Mouse (Mus musculus) limb, embryonic 13.5 days (tissue): Measurements from ENCODE around the gene Frem2. TPM values are rescaled to one million over a fixed set of nuclear protein-coding genes. Genes with fewer than 3 reads are reported as not detected.

Experiments used
- ATAC-seq: fragments of 200-750 bp; cut with Nextera tagmentation; 2 replicates; pipeline ENCODE4 v1.8.0; 2017; ENCODE audit warnings: low read depth, moderate number of reproducible peaks, moderate TSS enrichment; ENCODE audit not compliant: low FRiP score
- H3K27ac ChIP-seq: fragments of 300-500 bp; sonication (generic); 2 replicates; pipeline ENCODE4 v1.5.1; 2015; ENCODE audit warnings: inconsistent platforms, mild to moderate bottlenecking, moderate library complexity
- H3K27me3 ChIP-seq: fragments of 300-500 bp; sonication (generic); 2 replicates; pipeline ENCODE4 v1.6.1; 2015; ENCODE audit warnings: mild to moderate bottlenecking, inconsistent platforms
- H3K36me3 ChIP-seq: fragments of 300-500 bp; sonication (generic); 2 replicates; pipeline ENCODE4 v1.6.1; 2015; ENCODE audit warnings: inconsistent platforms, mild to moderate bottlenecking, moderate library complexity
- H3K4me1 ChIP-seq: fragments of 300-500 bp; sonication (generic); 2 replicates; pipeline ENCODE4 v1.6.1; 2015; ENCODE audit warnings: inconsistent platforms
- H3K4me2 ChIP-seq: fragments of 300-500 bp; sonication (generic); replicated peaks from 2 replicates; pipeline ENCODE4 v1.6.1; 2015; ENCODE audit warnings: inconsistent platforms, mild to moderate bottlenecking, moderate library complexity
- H3K4me3 ChIP-seq: fragments of 300-500 bp; sonication (generic); 2 replicates; pipeline ENCODE4 v1.5.1; 2015; ENCODE audit warnings: moderate library complexity, mild to moderate bottlenecking, inconsistent platforms
- H3K9ac ChIP-seq: fragments of 300-500 bp; sonication (generic); 2 replicates; pipeline ENCODE4 v1.6.1; 2015; ENCODE audit warnings: mild to moderate bottlenecking, inconsistent platforms
- H3K9me3 ChIP-seq: fragments of 300-500 bp; sonication (generic); 2 replicates; pipeline ENCODE4 v1.6.1; 2016; ENCODE audit warnings: inconsistent platforms
- WGBS: fragments of 180-500 bp; shearing (Covaris S2); methylation state at CpG from one replicate; pipeline ENCODE4 v1.1.7; 2015; 5-methylcytosine and 5-hydroxymethylcytosine counted together
- polyA plus RNA-seq: library from polyadenylated mRNA; unstranded; fragments of >200 nt; fragmentation: Nextera tagmentation; extraction: Ambion mirVana; gene quantifications from 2 replicates; pipeline ENCODE4 v1.2.1, GENCODE M21; 2015

The Frem2 gene
- polyA plus RNA-seq, 1 experiment from 2014 or later: 6.8 TPM

DNA sequence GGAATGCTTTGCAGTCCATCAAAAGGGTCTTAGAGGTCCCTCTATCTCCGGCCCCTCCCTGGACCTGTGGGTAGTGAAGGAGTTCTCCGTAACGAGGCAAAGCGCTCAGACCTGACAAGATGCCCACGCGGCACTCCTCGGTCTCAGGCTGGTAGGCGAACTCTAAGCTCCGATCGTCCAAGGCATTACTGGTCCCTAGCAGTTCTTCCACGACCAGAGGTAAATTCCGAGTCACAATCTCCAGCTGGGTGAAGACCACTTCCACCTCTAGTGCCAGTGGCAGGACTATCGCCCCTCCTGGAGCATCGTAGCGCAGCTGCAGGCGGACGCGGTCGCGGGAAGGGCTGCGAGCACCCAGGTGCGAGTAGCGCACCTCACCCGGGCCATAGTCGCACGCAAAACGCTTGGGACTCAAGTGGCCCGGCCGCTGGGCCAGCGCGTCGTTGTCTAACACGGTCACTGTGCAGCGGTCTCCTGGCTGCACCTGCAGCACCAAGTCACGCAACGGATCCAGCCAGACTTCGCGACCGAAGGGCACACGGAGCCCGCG, 752 bp downstream of the Frem2 start:
- H3K27me3 ChIP-seq: peaks cover 35% of the 10 kb centered on the region

DNA sequence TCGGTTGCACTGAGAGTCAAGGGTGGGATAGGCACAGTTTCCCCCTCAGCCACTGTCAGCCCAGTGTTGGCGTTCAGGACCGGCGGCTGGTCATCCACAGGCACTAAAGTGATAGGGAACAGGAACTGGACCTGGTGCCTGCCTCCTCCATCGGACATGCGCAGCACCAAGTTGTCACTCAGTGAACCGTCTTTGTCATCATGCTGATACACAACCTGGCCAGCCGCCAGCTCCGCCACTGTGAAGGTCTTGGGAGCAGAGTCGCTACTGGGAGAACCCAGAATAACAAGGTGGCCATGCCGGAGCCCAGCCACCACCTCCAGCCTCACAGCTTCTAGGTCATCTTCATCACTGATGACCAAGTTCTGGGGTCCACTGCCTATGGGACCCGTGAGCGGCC, 1.8 kb downstream of the Frem2 start:
- ATAC-seq: no peak
- Histone ChIP-seq H3K4me3 (peak overlapping the region; percentile 62; the same call in 1 of the 2 replicates), H3K4me2 (peak overlapping the region; percentile 99), H3K9me3 (peaks cover 27% of the 10 kb centered on the region), H3K36me3 (peaks cover 24% of the 10 kb centered on the region), H3K4me1 (peaks cover 27% of the 10 kb centered on the region), H3K27me3 (peaks cover 35% of the 10 kb centered on the region), H3K27ac (no peak overlapping the region), H3K9ac (no peak overlapping the region)
- 86% methylated on average over 13 of the region's 13 CpGs for whole genome bisulfite sequencing

More for the DNA sequence above, 752 bp downstream of the Frem2 start:
- peaks cover 24% of the 10 kb centered on the region for H3K36me3 ChIP-seq
- H3K27ac ChIP-seq: peak overlapping the region; percentile 44; the same call in 1 of the 2 replicates
- peak overlapping the region; percentile 68 for H3K9ac ChIP-seq
- peak overlapping the region; percentile 62 for H3K4me3 ChIP-seq
- peak overlapping the region; percentile 99 for H3K4me2 ChIP-seq
- peaks cover 26% of the 10 kb centered on the region for H3K4me1 ChIP-seq
- ATAC-seq: peak; percentile 4; the same call in 1 of the 2 replicates
- peaks cover 27% of the 10 kb centered on the region for H3K9me3 ChIP-seq
- under 1% methylated on average over 42 of the region's 42 CpGs for WGBS

- Histone ChIP-seq H3K27me3 (peaks cover 7% of the 10 kb centered on the region), H3K36me3 (peaks cover 24% of the 10 kb centered on the region), H3K4me2 (peak overlapping the region; percentile 42), H3K27ac (peak overlapping the region; percentile 22; the same call in 1 of the 2 replicates), H3K9me3 (peaks cover 24% of the 10 kb centered on the region), H3K4me3 (peak overlapping the region; percentile 5; the same call in 1 of the 2 replicates), H3K9ac (no peak overlapping the region; the same call in 1 of the 2 replicates), H3K4me1 (peaks cover 6% of the 10 kb centered on the region)
- WGBS: 8% methylated on average over 8 of the region's 8 CpGs
- ATAC-seq: peak; percentile 36; the same call in 1 of the 2 replicates
Measured at GRCm38 (mm10) chr3:53650003-53650748, 7.0 kb downstream of the Frem2 start.

DNA sequence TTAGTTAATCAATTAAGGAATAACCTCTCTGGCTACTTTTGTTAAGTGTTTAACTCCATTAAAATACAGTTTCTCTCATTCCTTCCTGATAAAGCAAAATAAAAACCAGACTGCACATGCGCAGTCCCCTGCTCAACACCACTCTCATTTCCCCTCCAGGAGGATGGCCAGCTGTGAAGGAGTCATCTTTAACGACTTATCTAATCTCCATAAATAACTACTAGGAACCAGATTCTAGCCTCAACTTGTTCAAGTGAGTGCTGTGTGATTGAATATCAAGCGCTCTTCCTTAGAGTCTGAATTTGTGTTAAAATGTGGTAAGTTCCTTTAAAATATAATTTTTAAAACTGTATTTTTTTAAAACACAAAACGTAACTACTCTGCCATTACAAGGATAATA, 7.7 kb downstream of the Frem2 start:
- Histone ChIP-seq H3K27ac (no peak overlapping the region), H3K9ac (no peak overlapping the region)

DNA sequence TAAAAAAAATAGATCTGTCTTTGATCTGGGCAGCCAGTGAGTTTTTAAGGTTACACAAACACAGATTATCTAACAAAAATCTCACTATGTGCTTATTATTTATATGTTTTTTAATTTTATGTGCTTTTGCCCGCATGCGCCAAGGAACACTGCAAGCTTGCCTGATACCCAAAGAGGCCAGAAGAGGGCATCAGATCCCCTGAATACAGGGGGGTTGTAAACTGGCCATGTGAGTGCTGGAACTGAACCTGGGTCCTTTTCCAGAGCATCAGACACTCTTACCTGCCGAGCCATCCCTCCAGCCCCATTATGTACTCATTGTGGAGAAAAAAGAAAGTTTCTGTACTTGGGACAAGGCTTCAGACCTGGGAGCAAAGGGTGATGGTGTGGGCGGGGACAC, 8.3 kb downstream of the Frem2 start:
- no peak overlapping the region for H3K4me3 ChIP-seq
- 82% methylated on average over 4 of the region's 4 CpGs for WGBS
- no peak for ATAC-seq
- no peak overlapping the region for H3K4me2 ChIP-seq
- H3K9me3 ChIP-seq: peaks cover 11% of the 10 kb centered on the region
- no peaks in the 10 kb centered on the region for H3K27me3 ChIP-seq
- no peak overlapping the region for H3K9ac ChIP-seq
- no peak overlapping the region for H3K27ac ChIP-seq
- peaks cover 11% of the 10 kb centered on the region for H3K36me3 ChIP-seq
- peaks cover 6% of the 10 kb centered on the region for H3K4me1 ChIP-seq

More for the DNA sequence above, 7.7 kb downstream of the Frem2 start:
- WGBS: 49% methylated on average over 4 of the region's 4 CpGs
- no peak overlapping the region for H3K4me2 ChIP-seq
- H3K27me3 ChIP-seq: no peaks in the 10 kb centered on the region
- H3K36me3 ChIP-seq: peaks cover 17% of the 10 kb centered on the region
- peaks cover 16% of the 10 kb centered on the region for H3K9me3 ChIP-seq
- no peak for ATAC-seq
- no peak overlapping the region for H3K4me3 ChIP-seq
- H3K4me1 ChIP-seq: peaks cover 6% of the 10 kb centered on the region

- no peak overlapping the region for H3K4me3 ChIP-seq
- ATAC-seq: no peak
- H3K36me3 ChIP-seq: no peaks in the 10 kb centered on the region
- no peak overlapping the region for H3K27ac ChIP-seq
- 80% methylated on average over 3 of the region's 3 CpGs for WGBS
- no peak overlapping the region for H3K4me2 ChIP-seq
- no peaks in the 10 kb centered on the region for H3K27me3 ChIP-seq
- H3K4me1 ChIP-seq: no peaks in the 10 kb centered on the region
- no peaks in the 10 kb centered on the region for H3K9me3 ChIP-seq
- H3K9ac ChIP-seq: no peak overlapping the region
Measured at GRCm38 (mm10) chr3:53635948-53636347, 21.2 kb downstream of the Frem2 start.

DNA sequence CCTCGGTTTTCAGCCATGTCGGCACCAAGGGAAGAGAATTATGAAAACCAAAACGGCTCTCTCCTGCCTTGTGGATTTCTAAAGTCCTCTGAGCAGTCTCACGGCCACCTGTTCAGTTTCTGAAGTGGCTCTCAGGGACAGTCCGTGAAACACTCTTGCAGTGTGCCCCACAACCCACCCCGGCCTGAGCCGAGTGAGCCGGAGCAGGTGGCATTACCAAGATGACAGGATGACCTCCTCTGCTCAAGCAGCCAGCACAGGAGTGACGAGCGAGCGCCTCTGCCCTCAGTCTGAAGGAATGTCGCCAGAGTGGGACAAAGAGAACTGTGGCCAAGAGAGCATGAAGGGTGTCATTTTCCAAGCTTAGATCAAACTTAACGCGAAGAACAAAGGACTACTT, 26.0 kb downstream of the Frem2 start:
- no peak overlapping the region for H3K27ac ChIP-seq
- H3K4me1 ChIP-seq: no peaks in the 10 kb centered on the region
- 71% methylated on average over 14 of the region's 14 CpGs for WGBS
- peak; percentile 59; the same call in 1 of the 2 replicates for ATAC-seq
- no peak overlapping the region for H3K4me2 ChIP-seq
- no peak overlapping the region for H3K9ac ChIP-seq
- no peaks in the 10 kb centered on the region for H3K36me3 ChIP-seq
- H3K27me3 ChIP-seq: no peaks in the 10 kb centered on the region
- no peak overlapping the region for H3K4me3 ChIP-seq
- H3K9me3 ChIP-seq: no peaks in the 10 kb centered on the region

- Histone ChIP-seq H3K4me2 (no peak overlapping the region), H3K27me3 (no peaks in the 10 kb centered on the region), H3K9me3 (no peaks in the 10 kb centered on the region), H3K27ac (no peak overlapping the region), H3K4me1 (no peaks in the 10 kb centered on the region), H3K4me3 (no peak overlapping the region), H3K9ac (no peak overlapping the region), H3K36me3 (no peaks in the 10 kb centered on the region)
- WGBS: 72% methylated on average over 4 of the region's 4 CpGs
- no peak for ATAC-seq
Measured at GRCm38 (mm10) chr3:53630630-53631029, 26.5 kb downstream of the Frem2 start.

DNA sequence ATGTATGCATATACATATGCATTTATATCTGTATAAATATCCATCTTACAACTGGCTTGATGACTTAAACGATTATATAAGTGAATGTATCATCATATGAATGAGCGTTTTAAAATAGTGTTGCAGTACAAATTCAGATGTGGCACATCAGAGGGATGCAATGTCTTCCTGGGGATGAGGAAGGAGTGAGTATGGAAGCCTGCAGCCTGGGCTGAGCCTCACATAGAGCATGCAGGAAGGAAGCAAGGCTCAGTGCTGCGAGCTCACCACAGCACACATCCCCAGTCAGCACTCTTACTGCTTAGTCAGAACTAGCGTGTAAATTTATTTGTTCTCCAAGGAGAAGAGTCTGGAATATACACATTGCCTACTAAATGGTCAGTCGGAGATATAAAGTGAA, 27.2 kb downstream of the Frem2 start:
- Histone ChIP-seq H3K9ac (no peak overlapping the region), H3K4me3 (no peak overlapping the region), H3K27ac (no peak overlapping the region), H3K4me1 (no peaks in the 10 kb centered on the region), H3K27me3 (no peaks in the 10 kb centered on the region), H3K36me3 (no peaks in the 10 kb centered on the region), H3K4me2 (no peak overlapping the region), H3K9me3 (no peaks in the 10 kb centered on the region)
- no peak for ATAC-seq
- WGBS: 90% methylated on average over 5 of the region's 5 CpGs

DNA sequence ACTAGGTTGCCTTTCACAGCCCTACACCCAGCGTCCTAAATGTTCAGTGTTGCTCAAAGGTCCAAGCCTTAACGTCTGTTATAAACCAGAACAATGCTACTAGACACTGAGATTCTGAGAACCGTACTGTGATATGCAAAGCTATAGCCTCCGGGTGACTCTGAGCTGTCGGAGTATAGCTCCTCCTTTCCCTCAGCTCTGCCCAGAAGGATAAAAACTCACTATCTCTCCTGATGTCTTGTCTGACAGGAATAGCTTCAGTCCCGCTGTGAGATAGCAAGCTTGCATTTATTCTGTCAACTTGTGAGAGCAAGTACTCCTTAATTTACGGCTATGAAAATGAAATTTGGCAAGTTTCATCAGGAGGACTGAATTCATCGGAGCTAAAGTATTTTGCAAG, 33.9 kb downstream of the Frem2 start:
- no peak overlapping the region for H3K9ac ChIP-seq
- ATAC-seq: no peak

DNA sequence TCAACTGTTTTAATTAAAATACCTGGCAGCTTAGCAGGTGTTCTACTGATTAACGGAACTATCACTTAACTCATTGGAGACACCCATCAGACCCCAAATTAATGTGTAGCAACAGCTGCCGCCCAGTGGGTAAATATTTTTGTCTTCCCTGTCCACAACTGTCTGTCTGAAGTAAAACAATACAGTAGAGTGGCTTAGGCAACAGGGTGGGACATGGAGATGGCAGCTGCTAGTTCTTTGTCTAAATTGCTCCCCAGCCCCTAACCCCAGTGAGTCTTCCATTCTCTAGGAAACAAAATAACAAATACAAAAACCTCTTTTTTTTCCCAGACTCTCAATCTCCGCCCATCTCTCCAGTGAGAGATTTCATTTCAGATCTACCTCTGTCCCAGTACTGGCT, 36.2 kb downstream of the Frem2 start:
- no peak overlapping the region for H3K4me2 ChIP-seq
- H3K4me3 ChIP-seq: no peak overlapping the region
- WGBS: 67% methylated on average over 3 of the region's 3 CpGs
- no peaks in the 10 kb centered on the region for H3K27me3 ChIP-seq
- H3K9me3 ChIP-seq: no peaks in the 10 kb centered on the region
- H3K4me1 ChIP-seq: peaks cover 12% of the 10 kb centered on the region
- no peak overlapping the region for H3K27ac ChIP-seq
- no peak overlapping the region for H3K9ac ChIP-seq
- ATAC-seq: peak; percentile 76
- no peaks in the 10 kb centered on the region for H3K36me3 ChIP-seq

More for the DNA sequence above, 33.9 kb downstream of the Frem2 start:
- H3K4me2 ChIP-seq: no peak overlapping the region
- H3K27ac ChIP-seq: no peak overlapping the region
- no peaks in the 10 kb centered on the region for H3K27me3 ChIP-seq
- peaks cover 12% of the 10 kb centered on the region for H3K4me1 ChIP-seq
- no peaks in the 10 kb centered on the region for H3K36me3 ChIP-seq
- no peaks in the 10 kb centered on the region for H3K9me3 ChIP-seq
- H3K4me3 ChIP-seq: no peak overlapping the region
- WGBS: 77% methylated on average over 8 of the region's 8 CpGs

- Histone ChIP-seq H3K4me3 (no peak overlapping the region), H3K9me3 (no peaks in the 10 kb centered on the region), H3K27me3 (no peaks in the 10 kb centered on the region), H3K9ac (no peak overlapping the region), H3K4me2 (no peak overlapping the region), H3K27ac (no peak overlapping the region), H3K36me3 (no peaks in the 10 kb centered on the region), H3K4me1 (peaks cover 12% of the 10 kb centered on the region)
- 83% methylated on average over 8 of the region's 8 CpGs for WGBS
- no peak for ATAC-seq
Measured at GRCm38 (mm10) chr3:53620355-53620754, 36.8 kb downstream of the Frem2 start.
